Mouse (Mus musculus): ENCODE data around the gene Kifc3.

DNA sequence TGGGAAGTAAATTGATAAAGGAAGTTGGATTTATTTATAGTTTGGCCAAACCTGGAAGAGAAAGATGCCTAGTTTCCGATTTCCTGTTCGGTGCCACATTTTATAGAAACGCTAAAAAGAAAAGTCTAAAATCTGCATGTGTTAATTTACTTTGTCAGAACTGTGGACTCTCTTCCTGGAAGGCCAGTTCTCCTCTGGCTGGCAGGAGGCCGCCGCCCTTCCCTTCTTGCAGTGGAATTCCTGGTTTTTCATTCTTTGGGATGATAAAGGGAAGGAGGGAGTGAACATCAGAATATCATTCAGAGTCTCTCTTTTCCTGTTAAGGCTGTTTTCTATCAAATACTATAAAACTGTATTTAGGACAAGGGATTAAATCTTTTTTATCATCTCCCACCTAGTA, 15.0 kb downstream of the Kifc3 start:
- TF ChIP-seq POLR2A (IDR thresholded peaks at IDR 0.05; ENCODE audit: control insufficient read depth in 1 of 2, insufficient read depth in 1 of 2, low read depth in 1 of 2, low read length in 2 of 2, poor library complexity in 1 of 2) (no peak), CTCF (IDR thresholded peaks at IDR 0.05 in 2 of 3, conservative IDR thresholded peaks at IDR 0.05 in 1 of 3; ENCODE audit: control insufficient read depth in 1 of 3, insufficient read depth in 1 of 3, low read depth in 2 of 3, low read length in 3 of 3, poor library complexity in 1 of 3, severe bottlenecking in 1 of 3) (no peak), MAX (IDR thresholded peaks at IDR 0.05; ENCODE audit: low read length) (no peak), TBP (IDR thresholded peaks at IDR 0.05; ENCODE audit: low read depth, low read length) (no peak), MYB (IDR thresholded peaks at IDR 0.05; ENCODE audit: low read depth, low read length) (no peak), RAD21 (IDR thresholded peaks at IDR 0.05; ENCODE audit: low read depth, low read length) (no peak), EP300 (IDR thresholded peaks at IDR 0.05; ENCODE audit: low read depth in 1 of 2, low read length in 2 of 2) (no peak)

Data from MEL (cell line).